Mouse (Mus musculus) C2C12 (cell line): ENCODE data around the gene Exoc5.

ENCODE experiments used
- CTCF ChIP-seq: IDR thresholded peaks from one replicate; pipeline ENCODE4 v1.5.1; 2011; ENCODE audit not compliant: control insufficient read depth, insufficient read depth, insufficient read length
- FOSL1 ChIP-seq: IDR thresholded peaks from one replicate; pipeline ENCODE4 v1.8.0; 2011; ENCODE audit warnings: mild to moderate bottlenecking, low read length; ENCODE audit not compliant: poor library complexity, insufficient read depth, severe bottlenecking
- MYOD1 ChIP-seq: IDR thresholded peaks from one replicate; pipeline ENCODE4 v1.6.1; 2011; ENCODE audit warnings: low read depth; ENCODE audit not compliant: control insufficient read depth, insufficient read length
- MYOG ChIP-seq: IDR thresholded peaks from one replicate; pipeline ENCODE4 v1.6.1; 2011; ENCODE audit not compliant: control insufficient read depth, insufficient read length; ENCODE audit errors: extremely low read depth
- USF1 ChIP-seq: IDR thresholded peaks from one replicate; pipeline ENCODE4 v1.6.1; 2011; ENCODE audit warnings: low read depth, mild to moderate bottlenecking, control low read depth, moderate library complexity

DNA sequence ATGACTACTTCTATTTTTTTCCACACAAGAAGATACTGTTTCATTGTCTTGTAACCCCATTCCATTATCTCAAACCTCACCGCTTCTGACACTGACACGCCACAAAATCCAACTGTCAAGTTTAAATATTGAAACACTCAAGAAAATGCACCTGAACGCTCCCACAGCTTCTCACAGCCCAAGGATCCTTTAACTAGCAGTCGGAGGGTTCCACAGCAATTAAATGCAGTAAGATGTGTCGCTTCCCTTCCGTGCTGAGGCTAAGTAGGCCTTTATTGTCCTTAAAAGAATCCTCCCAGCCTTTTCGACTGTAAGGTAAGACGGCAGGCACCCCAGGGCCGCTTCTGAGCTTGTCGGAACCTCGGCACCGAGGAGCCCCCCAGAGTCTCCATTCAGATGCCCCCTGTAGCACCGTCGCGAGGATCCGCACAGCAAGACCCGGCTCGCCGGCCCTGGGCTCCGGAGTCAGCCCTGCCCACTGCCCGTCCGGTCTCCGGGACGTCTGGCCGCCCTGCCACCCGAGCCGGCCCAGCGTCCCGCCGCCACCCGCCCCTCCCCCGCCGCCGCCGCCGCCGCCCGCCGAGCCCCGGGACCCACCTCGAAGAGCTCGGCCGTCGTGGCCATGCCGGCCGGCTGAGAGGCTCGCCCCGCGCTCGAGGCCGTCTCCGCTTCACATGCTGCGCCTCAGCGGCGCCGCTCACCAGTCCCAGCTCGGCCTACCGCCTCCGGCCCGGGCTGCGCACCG lies 752 bp downstream of the Exoc5 start, which contains the start of gene Ap5m1:
- TF ChIP-seq CTCF, result no peak
- no peak for TF ChIP-seq FOSL1
- TF ChIP-seq MYOG, result no peak
- TF ChIP-seq MYOD1, result no peak
- no peak for TF ChIP-seq USF1
